Mouse (Mus musculus) CD4-positive, CD25-positive, alpha-beta regulatory T cell, adult 2 months (primary cell): ENCODE measurements around the gene Stat2.
"Not testable (repeated sequence)": the region's sequence is repeated elsewhere in the genome, so short reads cannot be mapped to it uniquely, and the experiment has no call there.

ENCODE experiments used
- DNase-seq: peaks from one replicate; pipeline ENCODE4 v3.0.0-alpha.2; 2012; ENCODE audit warnings: low read depth, low spot score

Stat2 gene

GRCm38 (mm10) chr10:128298243-128298642, 27.9 kb downstream of the Stat2 start:
- DNase-seq = no peak

GRCm38 (mm10) chr10:128298702-128299171, 28.4 kb downstream of the Stat2 start, which contains the start of gene Il23a:
Il23a (minus strand) TSS chr10:128298752.
- no peak for DNase-seq

GRCm38 (mm10) chr10:128302357-128302756, 32.0 kb downstream of the Stat2 start:
- DNase-seq = no peak

GRCm38 (mm10) chr10:128302785-128303125, 32.4 kb downstream of the Stat2 start:
- DNase-seq = no peak

- DNase-seq = peak; percentile 99
These were observed 33.0 kb downstream of the Stat2 start, which contains the start of gene Pan2 for GRCm38 (mm10) chr10:128303126-128304021. Pan2 (plus strand) TSS chr10:128303335.

- DNase-seq = no peak
These were observed 39.3 kb downstream of the Stat2 start for GRCm38 (mm10) chr10:128309654-128310053.

GRCm38 (mm10) chr10:128310177-128310576, 39.8 kb downstream of the Stat2 start:
- DNase-seq = no peak

GRCm38 (mm10) chr10:128310902-128311301, 40.5 kb downstream of the Stat2 start:
- DNase-seq = no peak

- DNase-seq = no peak
These were observed 45.2 kb downstream of the Stat2 start for GRCm38 (mm10) chr10:128315578-128315977.

- DNase-seq = no peak
These were observed 51.3 kb downstream of the Stat2 start for GRCm38 (mm10) chr10:128321641-128322040.

- peak; percentile 82 for DNase-seq
These were observed 52.1 kb downstream of the Stat2 start, which contains the start of gene Cnpy2 for GRCm38 (mm10) chr10:128322141-128323108. Cnpy2 (plus strand) TSS chr10:128322459.

GRCm38 (mm10) chr10:128323516-128323915, 53.2 kb downstream of the Stat2 start:
- peak; percentile 65 for DNase-seq

GRCm38 (mm10) chr10:128326825-128327224, 56.5 kb downstream of the Stat2 start:
- no peak for DNase-seq

- DNase-seq = peak; percentile 46
These were observed 57.3 kb downstream of the Stat2 start for GRCm38 (mm10) chr10:128327610-128328009.

GRCm38 (mm10) chr10:128332358-128333249, 62.2 kb downstream of the Stat2 start:
- DNase-seq = not testable (repeated sequence)

- DNase-seq = peak; percentile 92
These were observed 65.2 kb downstream of the Stat2 start for GRCm38 (mm10) chr10:128335582-128335981.

- no peak for DNase-seq
These were observed 65.8 kb downstream of the Stat2 start for GRCm38 (mm10) chr10:128336195-128336594.

- no peak for DNase-seq
These were observed 66.2 kb downstream of the Stat2 start for GRCm38 (mm10) chr10:128336597-128336996.

GRCm38 (mm10) chr10:128337306-128338181, 67.2 kb downstream of the Stat2 start, which contains the start of gene Cs:
Cs (plus strand) TSS chr10:128337734.
- DNase-seq = peak; percentile 98

- DNase-seq = no peak
These were observed 68.1 kb downstream of the Stat2 start for GRCm38 (mm10) chr10:128338415-128338814.
